Mouse (Mus musculus) ES-Bruce4 (cell line): Measurements from ENCODE around the gene Gne.

Source experiments
- CTCF ChIP-seq: IDR thresholded peaks from one replicate; pipeline ENCODE4 v1.8.1; 2011; ENCODE audit warnings: low read depth, low read length
- EP300 ChIP-seq: IDR thresholded peaks from 2 replicates; pipeline ENCODE4 v1.6.1; 2011; ENCODE audit warnings: low read depth, low read length; ENCODE audit not compliant: insufficient read depth
- POLR2A ChIP-seq: IDR thresholded peaks from one replicate; pipeline ENCODE4 v1.8.1; 2011; ENCODE audit warnings: low read length; ENCODE audit not compliant: insufficient read depth

GRCm38 (mm10) chr4:44059674-44060073 is 24.3 kb downstream of the Gne start:
- TF ChIP-seq CTCF (no peak), POLR2A (no peak), EP300 (no peak)
